Mouse (Mus musculus) stomach, embryonic 16.5 days (tissue): Measurements from ENCODE around the gene Tnip1. TPM values are rescaled to one million over a fixed set of nuclear protein-coding genes. Genes with fewer than 3 reads are reported as not detected.

Source experiments
- ATAC-seq: fragments of 200-750 bp; cut with Nextera tagmentation; 2 replicates; pipeline ENCODE4 v1.8.0; 2017; ENCODE audit warnings: moderate number of reproducible peaks, moderate TSS enrichment; ENCODE audit not compliant: insufficient read depth, low FRiP score
- H3K27ac ChIP-seq: fragments of 300-500 bp; sonication (generic); 2 replicates; pipeline ENCODE4 v1.5.1; 2014; ENCODE audit warnings: low read length
- H3K27me3 ChIP-seq: fragments of 300-500 bp; sonication (generic); 2 replicates; pipeline ENCODE4 v1.6.1; 2014; ENCODE audit warnings: low read length, control low read depth, mixed read lengths; ENCODE audit not compliant: control insufficient read depth, insufficient read depth
- H3K36me3 ChIP-seq: fragments of 300-500 bp; sonication (generic); 2 replicates; pipeline ENCODE4 v1.6.1; 2014; ENCODE audit warnings: low read length; ENCODE audit not compliant: control insufficient read depth, insufficient read depth
- H3K4me1 ChIP-seq: fragments of 300-500 bp; sonication (generic); 2 replicates; pipeline ENCODE4 v1.6.1; 2014; ENCODE audit warnings: low read length, control low read depth, mixed read lengths; ENCODE audit not compliant: control insufficient read depth, insufficient read depth
- H3K4me2 ChIP-seq: fragments of 300-500 bp; sonication (generic); 2 replicates; pipeline ENCODE4 v1.6.1; 2014; ENCODE audit warnings: low read depth, low read length, mixed read lengths
- H3K4me3 ChIP-seq: fragments of 300-500 bp; sonication (generic); replicated peaks from 2 replicates; pipeline ENCODE4 v1.5.1; 2014; ENCODE audit warnings: mild to moderate bottlenecking, low read length
- H3K9ac ChIP-seq: fragments of 300-500 bp; sonication (generic); 2 replicates; pipeline ENCODE4 v1.6.1; 2014; ENCODE audit warnings: low read length
- H3K9me3 ChIP-seq: fragments of 300-500 bp; sonication (generic); replicated peaks from 2 replicates; pipeline ENCODE4 v1.6.1; 2016; ENCODE audit warnings: low read length, control low read depth; ENCODE audit not compliant: control insufficient read depth
- WGBS: fragments of 180-500 bp; shearing (Covaris S2); extraction: QIAGEN DNeasy Blood & Tissue Kit; methylation state at CpG from one replicate; pipeline ENCODE4 v1.1.7; 2014; 5-methylcytosine and 5-hydroxymethylcytosine counted together
- polyA plus RNA-seq: library from polyadenylated mRNA; unstranded; fragments of >200 nt; fragmentation: Nextera tagmentation; extraction: Ambion mirVana; gene quantifications from 2 replicates; pipeline ENCODE4 v1.2.1, GENCODE M21; 2015

The Tnip1 gene
- polyA plus RNA-seq, 1 experiment from 2014 or later = 23.1 TPM

DNA sequence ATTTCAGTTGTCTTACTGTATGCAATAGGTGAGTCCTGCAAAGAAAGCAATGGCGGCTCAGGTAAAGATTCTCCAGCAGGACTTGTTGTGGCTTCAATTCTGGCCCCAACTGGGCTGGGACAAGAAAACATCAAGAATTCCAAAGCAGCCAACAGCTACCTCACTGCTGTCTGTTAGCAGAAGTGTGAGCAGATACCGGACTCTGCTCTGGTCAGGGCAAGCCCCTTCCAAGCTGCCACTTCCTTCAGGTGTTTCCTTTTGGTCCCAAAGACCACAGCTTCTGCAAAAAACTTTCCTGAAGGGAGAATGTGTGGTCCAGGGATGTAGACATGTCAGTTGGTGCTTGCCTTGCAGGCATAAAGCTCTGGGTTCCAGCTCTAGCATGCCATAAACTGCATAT, 13.0 kb upstream of the Tnip1 start:
- 76% methylated on average over 2 of the region's 2 CpGs for WGBS
- Histone ChIP-seq H3K27ac (no peak overlapping the region), H3K36me3 (peaks cover 7% of the 10 kb centered on the region), H3K4me1 (peaks cover 10% of the 10 kb centered on the region), H3K27me3 (no peaks in the 10 kb centered on the region), H3K9me3 (no peaks in the 10 kb centered on the region), H3K9ac (no peak overlapping the region), H3K4me2 (no peak overlapping the region), H3K4me3 (no peak overlapping the region)
- ATAC-seq = no peak

DNA sequence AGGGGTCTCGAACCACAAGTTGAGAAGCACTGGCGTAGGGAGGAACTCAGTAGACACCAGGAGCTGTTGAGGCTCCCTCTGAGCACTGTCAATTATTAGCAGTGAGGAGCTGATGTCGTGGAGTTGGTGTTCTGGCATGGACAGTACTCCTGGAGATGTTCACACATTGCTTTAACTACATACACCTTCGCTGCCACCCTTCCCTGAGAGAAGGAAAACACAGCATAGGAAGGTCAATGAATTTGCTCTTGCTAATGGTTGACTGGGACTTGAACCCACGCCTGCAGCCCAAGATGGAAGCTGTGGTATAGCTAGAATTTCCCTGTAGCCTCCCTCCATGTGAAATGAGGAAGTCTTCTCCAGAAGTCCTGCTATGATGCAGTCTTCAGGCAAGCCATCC, 12.6 kb upstream of the Tnip1 start:
- no peaks in the 10 kb centered on the region for H3K9me3 ChIP-seq
- no peak overlapping the region for H3K9ac ChIP-seq
- H3K4me1 ChIP-seq = peaks cover 10% of the 10 kb centered on the region
- H3K4me3 ChIP-seq = no peak overlapping the region
- no peak for ATAC-seq
- H3K27me3 ChIP-seq = no peaks in the 10 kb centered on the region
- no peak overlapping the region for H3K4me2 ChIP-seq
- 84% methylated on average over 5 of the region's 5 CpGs for WGBS
- no peak overlapping the region for H3K27ac ChIP-seq
- H3K36me3 ChIP-seq = peaks cover 7% of the 10 kb centered on the region

- 85% methylated on average over 4 of the region's 4 CpGs for WGBS
- Histone ChIP-seq H3K9me3 (no peaks in the 10 kb centered on the region), H3K27me3 (no peaks in the 10 kb centered on the region), H3K36me3 (peaks cover 7% of the 10 kb centered on the region), H3K4me3 (no peak overlapping the region), H3K27ac (no peak overlapping the region), H3K4me2 (no peak overlapping the region), H3K9ac (no peak overlapping the region), H3K4me1 (peaks cover 10% of the 10 kb centered on the region)
- no peak for ATAC-seq
Observed at GRCm38 (mm10) chr11:54974639-54975038, 11.9 kb upstream of the Tnip1 start.

DNA sequence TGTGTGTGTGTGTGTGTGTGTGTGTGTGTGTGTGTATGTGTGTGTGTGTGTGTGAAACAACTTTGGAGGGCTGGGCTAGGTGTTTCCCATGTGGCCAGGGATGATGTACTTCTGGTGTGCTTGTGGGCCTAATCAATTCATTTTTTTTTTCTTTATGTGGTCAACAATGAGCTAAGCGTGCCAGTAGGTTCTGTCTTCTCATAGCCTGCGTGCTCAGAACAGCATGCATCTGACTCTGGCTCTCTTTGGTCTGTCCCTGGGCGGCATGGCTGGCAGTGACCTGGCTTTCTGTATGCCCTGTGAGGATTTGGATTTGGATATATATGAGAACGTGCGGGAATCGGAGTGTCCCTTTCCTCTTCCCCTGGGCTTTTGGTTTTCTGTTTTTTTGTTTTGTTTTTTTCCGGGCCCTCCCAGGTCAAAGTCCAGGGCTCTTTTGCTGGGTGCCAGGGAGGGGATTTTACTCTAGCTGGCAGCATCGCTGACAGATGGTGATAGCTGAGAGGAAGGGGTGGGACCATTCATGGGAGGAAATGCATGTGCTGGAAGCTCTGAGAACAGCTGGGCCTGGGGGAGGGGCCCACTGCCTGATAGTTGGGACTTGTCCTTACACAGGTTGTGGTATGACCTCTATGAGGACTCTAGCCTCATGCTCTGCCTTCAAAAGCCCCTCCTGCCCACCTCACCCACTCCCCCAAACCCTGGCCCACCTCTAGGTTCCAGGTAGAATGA, 10.9 kb upstream of the Tnip1 start:
- Histone ChIP-seq H3K27ac (peak overlapping the region; percentile 63; the same call in 1 of the 2 replicates), H3K36me3 (no peaks in the 10 kb centered on the region), H3K4me3 (no peak overlapping the region), H3K9ac (no peak overlapping the region), H3K4me1 (peaks cover 10% of the 10 kb centered on the region), H3K9me3 (no peaks in the 10 kb centered on the region), H3K27me3 (no peaks in the 10 kb centered on the region), H3K4me2 (peak overlapping the region; percentile 14; the same call in 1 of the 2 replicates)
- peak; percentile 61; the same call in 1 of the 2 replicates for ATAC-seq
- 35% methylated on average over 8 of the region's 8 CpGs for WGBS

- Histone ChIP-seq H3K4me1 (peaks cover 10% of the 10 kb centered on the region), H3K36me3 (no peaks in the 10 kb centered on the region), H3K27me3 (no peaks in the 10 kb centered on the region), H3K27ac (no peak overlapping the region), H3K4me2 (no peak overlapping the region), H3K9ac (no peak overlapping the region), H3K4me3 (no peak overlapping the region), H3K9me3 (no peaks in the 10 kb centered on the region)
- WGBS = 51% methylated on average over 4 of the region's 6 CpGs
- no peak for ATAC-seq
Observed at GRCm38 (mm10) chr11:54972789-54973188, 10.1 kb upstream of the Tnip1 start.

GRCm38 (mm10) chr11:54972049-54972723, 9.5 kb upstream of the Tnip1 start:
- Histone ChIP-seq H3K4me3 (no peak overlapping the region), H3K9me3 (no peaks in the 10 kb centered on the region), H3K4me2 (no peak overlapping the region), H3K36me3 (no peaks in the 10 kb centered on the region), H3K9ac (no peak overlapping the region), H3K27me3 (no peaks in the 10 kb centered on the region), H3K27ac (no peak overlapping the region), H3K4me1 (peaks cover 10% of the 10 kb centered on the region)
- ATAC-seq = no peak
- WGBS = 49% methylated on average over 4 of the region's 4 CpGs

DNA sequence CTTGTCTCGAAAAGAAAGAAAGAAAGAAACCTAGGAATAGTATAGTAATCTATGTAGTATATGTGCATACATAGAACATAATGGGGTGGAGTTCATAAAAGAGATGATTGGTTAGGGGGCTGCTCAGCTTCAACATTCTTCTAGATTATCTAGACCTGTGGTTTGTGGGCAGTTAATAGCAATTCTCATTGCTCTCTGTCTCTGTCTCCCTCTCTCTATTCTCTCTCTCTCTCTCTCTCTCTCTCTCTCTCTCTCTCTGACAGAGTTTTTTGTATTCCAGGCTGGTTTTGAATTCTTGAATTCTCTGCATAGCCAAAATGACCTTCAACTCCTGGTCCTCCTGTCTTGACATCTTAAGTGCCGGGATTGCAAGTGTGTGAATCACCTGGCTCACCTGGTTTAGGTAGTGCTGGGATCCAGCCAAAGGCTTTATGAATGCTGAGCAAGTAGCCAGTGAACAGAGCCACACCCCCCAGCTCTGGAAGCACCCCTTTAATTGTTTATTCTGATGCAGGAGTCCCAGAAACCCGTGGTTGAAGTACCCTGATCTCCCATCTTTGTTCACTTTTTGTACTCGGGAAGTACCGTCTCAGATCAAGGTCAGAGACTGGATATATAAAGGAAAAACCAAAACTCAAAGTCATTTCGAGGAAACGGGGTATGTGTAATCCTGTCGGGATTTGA, 8.8 kb upstream of the Tnip1 start:
- Histone ChIP-seq H3K4me3 (no peak overlapping the region), H3K9me3 (no peaks in the 10 kb centered on the region), H3K36me3 (no peaks in the 10 kb centered on the region), H3K4me2 (no peak overlapping the region), H3K4me1 (peaks cover 10% of the 10 kb centered on the region), H3K9ac (no peak overlapping the region), H3K27ac (no peak overlapping the region), H3K27me3 (no peaks in the 10 kb centered on the region)
- WGBS = 64% methylated on average over 8 of the region's 8 CpGs
- no peak for ATAC-seq

DNA sequence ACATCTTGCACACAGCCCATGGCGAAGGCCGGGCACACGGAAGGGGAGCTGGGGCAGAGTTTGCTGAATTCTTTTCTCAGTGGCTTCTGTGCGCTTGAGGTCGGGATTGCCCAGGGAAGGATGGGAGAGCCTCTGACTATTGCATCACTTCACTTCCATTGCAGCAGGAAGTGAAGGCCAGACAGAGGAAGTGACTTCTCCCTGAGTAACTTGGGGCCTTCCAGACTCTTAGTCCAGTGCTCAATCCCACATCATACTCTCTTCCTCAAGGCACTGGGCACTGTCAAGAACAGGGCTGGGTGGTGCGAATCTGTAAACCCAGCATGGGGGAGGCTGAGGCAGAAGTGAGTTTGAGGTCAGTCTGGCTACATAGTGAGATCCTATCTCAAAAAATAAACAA, 2.5 kb upstream of the Tnip1 start:
- Histone ChIP-seq H3K4me3 (no peak overlapping the region), H3K4me1 (peaks cover 18% of the 10 kb centered on the region), H3K9ac (no peak overlapping the region), H3K27me3 (no peaks in the 10 kb centered on the region), H3K36me3 (no peaks in the 10 kb centered on the region), H3K4me2 (no peak overlapping the region), H3K27ac (no peak overlapping the region), H3K9me3 (no peaks in the 10 kb centered on the region)
- WGBS = 76% methylated on average over 6 of the region's 6 CpGs
- no peak for ATAC-seq

- Histone ChIP-seq H3K9me3 (no peaks in the 10 kb centered on the region), H3K9ac (0 out of 2 replicates have a peak overlapping the region, but pooled peaks have one; percentile 19), H3K36me3 (no peaks in the 10 kb centered on the region), H3K27ac (peak overlapping the region; percentile 15; the same call in 1 of the 2 replicates), H3K4me3 (peak overlapping the region; percentile 18; the same call in 1 of the 2 replicates), H3K4me2 (peak overlapping the region; percentile 41), H3K27me3 (no peaks in the 10 kb centered on the region), H3K4me1 (peaks cover 25% of the 10 kb centered on the region)
- ATAC-seq = no peak
- 46% methylated on average over 3 of the region's 3 CpGs for WGBS
Observed at GRCm38 (mm10) chr11:54961921-54962320, 796 bp downstream of the Tnip1 start.
